Mouse (Mus musculus) small intestine, adult 2 months (tissue): Measurements from ENCODE around the gene Prtn3. TPM values are rescaled to one million over a fixed set of nuclear protein-coding genes. Genes with fewer than 3 reads are reported as not detected.

Source experiments
- H3K27ac ChIP-seq: fragments of 200-500 bp; 2 replicates; pipeline ENCODE4 v1.5.1; 2012; ENCODE audit warnings: low read depth, low read length, control low read depth, inconsistent platforms; ENCODE audit not compliant: insufficient read depth
- H3K27me3 ChIP-seq: fragments of 200-500 bp; 2 replicates; pipeline ENCODE4 v1.6.1; 2012; ENCODE audit warnings: mild to moderate bottlenecking, moderate library complexity, low read length, inconsistent platforms; ENCODE audit not compliant: control insufficient read depth, insufficient read depth
- H3K36me3 ChIP-seq: fragments of 200-500 bp; 2 replicates; pipeline ENCODE4 v1.6.1; 2012; ENCODE audit warnings: mild to moderate bottlenecking, low read length, control low read depth, inconsistent platforms; ENCODE audit not compliant: control insufficient read depth, insufficient read depth
- H3K4me1 ChIP-seq: fragments of 200-500 bp; 2 replicates; pipeline ENCODE4 v1.6.1; 2012; ENCODE audit warnings: low read length, inconsistent platforms, mixed read lengths; ENCODE audit not compliant: control insufficient read depth, insufficient read depth, insufficient read length
- H3K4me3 ChIP-seq: fragments of 200-500 bp; 2 replicates; pipeline ENCODE4 v1.5.1; 2012; ENCODE audit warnings: low read depth, mild to moderate bottlenecking, control low read depth, inconsistent platforms, low read length, moderate library complexity
- CTCF ChIP-seq: fragments of 200-500 bp; IDR thresholded peaks from 2 replicates; pipeline ENCODE4 v1.5.1; 2012; ENCODE audit warnings: low read depth, mild to moderate bottlenecking, control low read depth, inconsistent platforms, low read length, moderate library complexity, mixed read lengths; ENCODE audit not compliant: insufficient replicate concordance, insufficient read length; ENCODE audit errors: extremely low read depth
- POLR2A ChIP-seq: fragments of 200-500 bp; IDR thresholded peaks from 2 replicates; pipeline ENCODE4 v1.6.1; 2012; ENCODE audit warnings: low read depth, mild to moderate bottlenecking, control low read depth, inconsistent platforms, low read length, moderate library complexity
- WGBS: fragments of 180-500 bp; shearing (Covaris S2); methylation state at CpG from one replicate; pipeline ENCODE4 v1.1.7; 2018; 5-methylcytosine and 5-hydroxymethylcytosine counted together
- polyA plus RNA-seq: library from polyadenylated mRNA; depleted of rRNA; stranded (reverse); fragments of >200 nt; gene quantifications from 2 replicates; pipeline ENCODE4 v1.2.3, GENCODE M21; 2012

Prtn3 gene
- polyA plus RNA-seq, 1 experiment: 2.1 TPM

GRCm38 (mm10) chr10:79919251-79919849, 45.1 kb downstream of the Prtn3 start:
- WGBS: 12% methylated on average over 21 of the region's 21 CpGs
- H3K36me3 ChIP-seq: no peaks in the 10 kb centered on the region
- peaks cover 12% of the 10 kb centered on the region; the same call in 1 of the 2 replicates for H3K27me3 ChIP-seq
- H3K4me1 ChIP-seq: peaks cover 28% of the 10 kb centered on the region
- 0 out of 2 replicates have a peak overlapping the region, but pooled peaks have one; percentile 4 for H3K4me3 ChIP-seq
- H3K27ac ChIP-seq: no peak overlapping the region
- TF ChIP-seq POLR2A (no peak), CTCF (no peak)

- TF ChIP-seq CTCF: no peak
- no peak for TF ChIP-seq POLR2A
- Histone ChIP-seq H3K4me1 (peaks cover 22% of the 10 kb centered on the region), H3K4me3 (no peak overlapping the region), H3K27ac (no peak overlapping the region), H3K27me3 (peaks cover 12% of the 10 kb centered on the region; the same call in 1 of the 2 replicates), H3K36me3 (no peaks in the 10 kb centered on the region)
- 42% methylated on average over 26 of the region's 26 CpGs for WGBS
Measured at GRCm38 (mm10) chr10:79920056-79920890, 46.0 kb downstream of the Prtn3 start.

GRCm38 (mm10) chr10:79920958-79921535, 46.8 kb downstream of the Prtn3 start, which contains the start of gene R3hdm4:
TSS of gene R3hdm4 (minus strand) at chr10:79921208.
- H3K4me1 ChIP-seq: peaks cover 19% of the 10 kb centered on the region
- TF ChIP-seq CTCF: no peak
- no peak for TF ChIP-seq POLR2A
- H3K27me3 ChIP-seq: peaks cover 12% of the 10 kb centered on the region; the same call in 1 of the 2 replicates
- no peak within 1 kb of the TSS for H3K27ac ChIP-seq
- H3K4me3 ChIP-seq: peak within 1 kb of the TSS; percentile 35
- WGBS: 2% methylated on average over 41 of the region's 41 CpGs
- H3K36me3 ChIP-seq: no peaks in the 10 kb centered on the region

- 23% methylated on average over 34 of the region's 34 CpGs for WGBS
- Histone ChIP-seq H3K4me3 (0 out of 2 replicates have a peak overlapping the region, but pooled peaks have one; percentile 35), H3K36me3 (no peaks in the 10 kb centered on the region), H3K27ac (no peak overlapping the region), H3K27me3 (peaks cover 12% of the 10 kb centered on the region; the same call in 1 of the 2 replicates), H3K4me1 (peaks cover 20% of the 10 kb centered on the region)
- no peak for TF ChIP-seq CTCF
- TF ChIP-seq POLR2A: no peak
Measured at GRCm38 (mm10) chr10:79921572-79921971, 47.3 kb downstream of the Prtn3 start.

- H3K4me1 ChIP-seq: peaks cover 16% of the 10 kb centered on the region
- H3K4me3 ChIP-seq: no peak overlapping the region
- H3K27ac ChIP-seq: peak overlapping the region; percentile 74
Measured at GRCm38 (mm10) chr10:79924998-79925784, 50.9 kb downstream of the Prtn3 start.

GRCm38 (mm10) chr10:79925785-79926490, 51.7 kb downstream of the Prtn3 start:
- peak overlapping the region; percentile 83 for H3K4me3 ChIP-seq
- H3K4me1 ChIP-seq: peaks cover 14% of the 10 kb centered on the region
- TF ChIP-seq CTCF (no peak), POLR2A (no peak)
- peak overlapping the region; percentile 74 for H3K27ac ChIP-seq
- WGBS: 2% methylated on average over 15 of the region's 15 CpGs
- no peaks in the 10 kb centered on the region for H3K36me3 ChIP-seq
- peaks cover 15% of the 10 kb centered on the region for H3K27me3 ChIP-seq

More at GRCm38 (mm10) chr10:79924998-79925784, 50.9 kb downstream of the Prtn3 start:
- TF ChIP-seq POLR2A (no peak), CTCF (peak; percentile 100)
- Histone ChIP-seq H3K27me3 (peaks cover 18% of the 10 kb centered on the region), H3K36me3 (no peaks in the 10 kb centered on the region)
- 14% methylated on average over 29 of the region's 29 CpGs for WGBS
